Mouse (Mus musculus) liver, embryonic 15.5 days (tissue): ENCODE results near the gene Ucp2. TPM values are rescaled to one million over a fixed set of nuclear protein-coding genes. Genes with fewer than 3 reads are reported as not detected.

Experiments used
- ATAC-seq: fragments of 200-750 bp; cut with Nextera tagmentation; 2 replicates; pipeline ENCODE4 v1.8.0; 2017; ENCODE audit warnings: moderate number of reproducible peaks, mild to moderate bottlenecking, moderate library complexity; ENCODE audit not compliant: insufficient read depth
- H3K27ac ChIP-seq: fragments of 300-500 bp; sonication (generic); replicated peaks from 2 replicates; pipeline ENCODE4 v1.5.1; 2015; ENCODE audit warnings: mild to moderate bottlenecking, inconsistent platforms
- H3K27me3 ChIP-seq: fragments of 300-500 bp; sonication (generic); 2 replicates; pipeline ENCODE4 v1.6.1; 2015; ENCODE audit warnings: mild to moderate bottlenecking, inconsistent platforms
- H3K36me3 ChIP-seq: fragments of 300-500 bp; sonication (generic); replicated peaks from 2 replicates; pipeline ENCODE4 v1.6.1; 2015; ENCODE audit warnings: moderate library complexity, mild to moderate bottlenecking, inconsistent platforms
- H3K4me1 ChIP-seq: fragments of 300-500 bp; sonication (generic); replicated peaks from 2 replicates; pipeline ENCODE4 v1.6.1; 2015; ENCODE audit warnings: inconsistent platforms
- H3K4me2 ChIP-seq: fragments of 300-500 bp; sonication (generic); 2 replicates; pipeline ENCODE4 v1.6.1; 2015; ENCODE audit warnings: moderate library complexity, mild to moderate bottlenecking, inconsistent platforms
- H3K4me3 ChIP-seq: fragments of 300-500 bp; sonication (generic); replicated peaks from 2 replicates; pipeline ENCODE4 v1.5.1; 2015; ENCODE audit warnings: mild to moderate bottlenecking, inconsistent platforms
- H3K9ac ChIP-seq: fragments of 300-500 bp; sonication (generic); 2 replicates; pipeline ENCODE4 v1.6.1; 2015; ENCODE audit warnings: moderate library complexity, mild to moderate bottlenecking, inconsistent platforms
- H3K9me3 ChIP-seq: fragments of 300-500 bp; sonication (generic); replicated peaks from 2 replicates; pipeline ENCODE4 v1.6.1; 2016; ENCODE audit warnings: inconsistent platforms
- WGBS: fragments of 180-500 bp; shearing (Covaris S2); methylation state at CpG from one replicate; pipeline ENCODE4 v1.1.7; 2015; ENCODE audit warnings: mixed read lengths; ENCODE audit not compliant: insufficient replicate concordance; 5-methylcytosine and 5-hydroxymethylcytosine counted together
- polyA plus RNA-seq: library from polyadenylated mRNA; unstranded; fragments of >200 nt; fragmentation: Nextera tagmentation; extraction: Ambion mirVana; gene quantifications from 2 replicates; pipeline ENCODE4 v1.2.1, GENCODE M21; 2015

Ucp2 gene
- polyA plus RNA-seq, 1 experiment from 2014 or later, result 734 TPM

GRCm38 (mm10) chr7:100495581-100496251 lies 2.6 kb downstream of the Ucp2 start:
- Histone ChIP-seq H3K4me1 (peaks cover 79% of the 10 kb centered on the region), H3K27me3 (no peaks in the 10 kb centered on the region), H3K9ac (peak overlapping the region; percentile 90), H3K9me3 (no peaks in the 10 kb centered on the region), H3K4me2 (peak overlapping the region; percentile 93), H3K36me3 (peaks cover 68% of the 10 kb centered on the region), H3K27ac (peak overlapping the region; percentile 93), H3K4me3 (peak overlapping the region; percentile 79)
- peak; percentile 26 for ATAC-seq
- WGBS, result 15% methylated on average over 11 of the region's 11 CpGs

GRCm38 (mm10) chr7:100496371-100496770 lies 3.2 kb downstream of the Ucp2 start:
- WGBS, result 81% methylated on average over 6 of the region's 6 CpGs
- Histone ChIP-seq H3K4me3 (peak overlapping the region; percentile 79), H3K9ac (peak overlapping the region; percentile 90), H3K27me3 (no peaks in the 10 kb centered on the region), H3K27ac (peak overlapping the region; percentile 93), H3K4me1 (peaks cover 85% of the 10 kb centered on the region), H3K9me3 (no peaks in the 10 kb centered on the region), H3K36me3 (peaks cover 69% of the 10 kb centered on the region), H3K4me2 (peak overlapping the region; percentile 93)
- no peak for ATAC-seq

- no peaks in the 10 kb centered on the region for H3K9me3 ChIP-seq
- peak overlapping the region; percentile 93 for H3K4me2 ChIP-seq
- WGBS, result 97% methylated on average over 9 of the region's 9 CpGs
- peak overlapping the region; percentile 93 for H3K27ac ChIP-seq
- H3K36me3 ChIP-seq, result peaks cover 69% of the 10 kb centered on the region
- peak overlapping the region; percentile 79 for H3K4me3 ChIP-seq
- H3K9ac ChIP-seq, result peak overlapping the region; percentile 90; the same call in 1 of the 2 replicates
- no peaks in the 10 kb centered on the region for H3K27me3 ChIP-seq
- no peak for ATAC-seq
- H3K4me1 ChIP-seq, result peaks cover 85% of the 10 kb centered on the region
Measured at GRCm38 (mm10) chr7:100496791-100497190, 3.7 kb downstream of the Ucp2 start.

GRCm38 (mm10) chr7:100497402-100497801 lies 4.3 kb downstream of the Ucp2 start:
- H3K4me1 ChIP-seq, result peaks cover 85% of the 10 kb centered on the region
- 91% methylated on average over 4 of the region's 4 CpGs for WGBS
- H3K36me3 ChIP-seq, result peaks cover 69% of the 10 kb centered on the region
- H3K9me3 ChIP-seq, result no peaks in the 10 kb centered on the region
- H3K4me2 ChIP-seq, result peak overlapping the region; percentile 93
- H3K9ac ChIP-seq, result 0 out of 2 replicates have a peak overlapping the region, but pooled peaks have one; percentile 90
- no peak for ATAC-seq
- H3K27me3 ChIP-seq, result no peaks in the 10 kb centered on the region
- H3K27ac ChIP-seq, result peak overlapping the region; percentile 93
- peak overlapping the region; percentile 79 for H3K4me3 ChIP-seq

- H3K27ac ChIP-seq, result peak overlapping the region; percentile 93; the same call in 1 of the 2 replicates
- no peak for ATAC-seq
- H3K4me3 ChIP-seq, result 0 out of 2 replicates have a peak overlapping the region, but pooled peaks have one; percentile 79
- WGBS, result 88% methylated on average over 13 of the region's 13 CpGs
- no peaks in the 10 kb centered on the region for H3K9me3 ChIP-seq
- peaks cover 85% of the 10 kb centered on the region for H3K4me1 ChIP-seq
- no peak overlapping the region for H3K9ac ChIP-seq
- peak overlapping the region; percentile 93 for H3K4me2 ChIP-seq
- no peaks in the 10 kb centered on the region for H3K27me3 ChIP-seq
- peaks cover 69% of the 10 kb centered on the region for H3K36me3 ChIP-seq
Measured at GRCm38 (mm10) chr7:100497982-100498381, 4.8 kb downstream of the Ucp2 start.

- peak overlapping the region; percentile 85 for H3K27ac ChIP-seq
- no peak overlapping the region for H3K9ac ChIP-seq
- ATAC-seq, result no peak
- H3K4me3 ChIP-seq, result no peak overlapping the region
- H3K4me1 ChIP-seq, result peaks cover 99% of the 10 kb centered on the region
- H3K4me2 ChIP-seq, result no peak overlapping the region
- peaks cover 63% of the 10 kb centered on the region for H3K36me3 ChIP-seq
- no peaks in the 10 kb centered on the region for H3K27me3 ChIP-seq
- H3K9me3 ChIP-seq, result no peaks in the 10 kb centered on the region
Measured at GRCm38 (mm10) chr7:100499465-100499864, 6.3 kb downstream of the Ucp2 start.

- Histone ChIP-seq H3K9me3 (no peaks in the 10 kb centered on the region), H3K4me1 (peaks cover 98% of the 10 kb centered on the region), H3K27ac (peak overlapping the region; percentile 85), H3K27me3 (no peaks in the 10 kb centered on the region), H3K4me2 (no peak overlapping the region), H3K9ac (no peak overlapping the region), H3K4me3 (no peak overlapping the region), H3K36me3 (peaks cover 54% of the 10 kb centered on the region)
- WGBS, result 62% methylated on average over 16 of the region's 16 CpGs
- no peak for ATAC-seq
Measured at GRCm38 (mm10) chr7:100500276-100500977, 7.3 kb downstream of the Ucp2 start.

- Histone ChIP-seq H3K36me3 (peaks cover 45% of the 10 kb centered on the region), H3K4me2 (no peak overlapping the region), H3K9me3 (no peaks in the 10 kb centered on the region), H3K9ac (peak overlapping the region; percentile 3; the same call in 1 of the 2 replicates), H3K27me3 (no peaks in the 10 kb centered on the region), H3K27ac (peak overlapping the region; percentile 85), H3K4me3 (no peak overlapping the region), H3K4me1 (peaks cover 91% of the 10 kb centered on the region)
- ATAC-seq, result peak; percentile 17
- 52% methylated on average over 6 of the region's 6 CpGs for WGBS
Measured at GRCm38 (mm10) chr7:100501027-100501843, 8.1 kb downstream of the Ucp2 start.

GRCm38 (mm10) chr7:100501844-100502373 lies 8.8 kb downstream of the Ucp2 start:
- H3K27me3 ChIP-seq, result no peaks in the 10 kb centered on the region
- 0 out of 2 replicates have a peak overlapping the region, but pooled peaks have one; percentile 8 for H3K9ac ChIP-seq
- no peaks in the 10 kb centered on the region for H3K9me3 ChIP-seq
- H3K36me3 ChIP-seq, result peaks cover 39% of the 10 kb centered on the region
- H3K27ac ChIP-seq, result peak overlapping the region; percentile 85
- H3K4me1 ChIP-seq, result peaks cover 84% of the 10 kb centered on the region
- WGBS, result 48% methylated on average over 2 of the region's 2 CpGs
- H3K4me3 ChIP-seq, result no peak overlapping the region
- no peak for ATAC-seq
- no peak overlapping the region for H3K4me2 ChIP-seq

GRCm38 (mm10) chr7:100502374-100502922 lies 9.3 kb downstream of the Ucp2 start:
- WGBS, result 43% methylated on average over 7 of the region's 7 CpGs
- peak; percentile 17 for ATAC-seq
- Histone ChIP-seq H3K4me1 (peaks cover 79% of the 10 kb centered on the region), H3K4me2 (no peak overlapping the region), H3K9ac (peak overlapping the region; percentile 8; the same call in 1 of the 2 replicates), H3K36me3 (peaks cover 33% of the 10 kb centered on the region), H3K27ac (peak overlapping the region; percentile 85), H3K27me3 (peaks cover 2% of the 10 kb centered on the region; the same call in 1 of the 2 replicates), H3K9me3 (no peaks in the 10 kb centered on the region), H3K4me3 (no peak overlapping the region)
